Mouse (Mus musculus): ENCODE measurements around the gene Fbxo34. TPM values are rescaled to one million over a fixed set of nuclear protein-coding genes. Genes with fewer than 3 reads are reported as not detected.

Gene Fbxo34
- polyA plus RNA-seq, 1 experiment from 2014 or later: 22.0 TPM

- Histone ChIP-seq H3K4me3 (ENCODE audit: low read depth, low read length) (no peak overlapping the region), H3K9me3 (ENCODE audit: control insufficient read depth) (no peaks in the 10 kb centered on the region), H3K36me3 (ENCODE audit: control insufficient read depth, insufficient read depth) (peaks cover 14% of the 10 kb centered on the region; the same call in 1 of the 2 replicates), H3K4me2 (replicated peaks; ENCODE audit: low read depth) (no peak overlapping the region), H3K4me1 (replicated peaks; ENCODE audit: control insufficient read depth, insufficient read depth, low read length) (no peaks in the 10 kb centered on the region), H3K27ac (ENCODE audit: low read depth, low read length) (no peak overlapping the region), H3K9ac (ENCODE audit: low read depth, low read length) (no peak overlapping the region), H3K27me3 (replicated peaks; ENCODE audit: control insufficient read depth, insufficient read depth, low read length) (no peaks in the 10 kb centered on the region)
- no peak for TF ChIP-seq CTCF (IDR thresholded peaks at IDR 0.05; ENCODE audit: low read depth)
- ATAC-seq: no peak
- 80% methylated on average over 9 of the region's 9 CpGs for WGBS
Measured at GRCm38 (mm10) chr14:47419034-47419625, 31.1 kb upstream of the Fbxo34 start.

- Histone ChIP-seq H3K4me2 (replicated peaks; ENCODE audit: low read depth) (no peak overlapping the region), H3K4me3 (ENCODE audit: low read depth, low read length) (no peak overlapping the region), H3K9me3 (ENCODE audit: control insufficient read depth) (no peaks in the 10 kb centered on the region), H3K27ac (ENCODE audit: low read depth, low read length) (no peak overlapping the region), H3K4me1 (replicated peaks; ENCODE audit: control insufficient read depth, insufficient read depth, low read length) (no peaks in the 10 kb centered on the region), H3K36me3 (ENCODE audit: control insufficient read depth, insufficient read depth) (peaks cover 10% of the 10 kb centered on the region; the same call in 1 of the 2 replicates), H3K27me3 (replicated peaks; ENCODE audit: control insufficient read depth, insufficient read depth, low read length) (no peaks in the 10 kb centered on the region), H3K9ac (ENCODE audit: low read depth, low read length) (no peak overlapping the region)
- ATAC-seq: no peak
- 92% methylated on average over 24 of the region's 24 CpGs for WGBS
- 0 out of 2 replicates have a peak, but pooled peaks have one; percentile 7 for TF ChIP-seq CTCF (IDR thresholded peaks at IDR 0.05; ENCODE audit: low read depth)
Measured at GRCm38 (mm10) chr14:47419723-47420276, 30.4 kb upstream of the Fbxo34 start.

- Histone ChIP-seq H3K9me3 (ENCODE audit: control insufficient read depth) (no peaks in the 10 kb centered on the region), H3K4me3 (ENCODE audit: low read depth, low read length) (no peak overlapping the region), H3K4me1 (replicated peaks; ENCODE audit: control insufficient read depth, insufficient read depth, low read length) (no peaks in the 10 kb centered on the region), H3K4me2 (replicated peaks; ENCODE audit: low read depth) (no peak overlapping the region), H3K27me3 (replicated peaks; ENCODE audit: control insufficient read depth, insufficient read depth, low read length) (no peaks in the 10 kb centered on the region), H3K36me3 (ENCODE audit: control insufficient read depth, insufficient read depth) (no peaks in the 10 kb centered on the region), H3K27ac (ENCODE audit: low read depth, low read length) (no peak overlapping the region), H3K9ac (ENCODE audit: low read depth, low read length) (no peak overlapping the region)
- ATAC-seq: no peak
- no peak for TF ChIP-seq CTCF (IDR thresholded peaks at IDR 0.05; ENCODE audit: low read depth)
- WGBS: 32% methylated on average over 2 of the region's 2 CpGs
Measured at GRCm38 (mm10) chr14:47421606-47422005, 28.6 kb upstream of the Fbxo34 start.

- Histone ChIP-seq H3K4me3 (ENCODE audit: low read depth, low read length) (no peak overlapping the region), H3K4me2 (replicated peaks; ENCODE audit: low read depth) (no peak overlapping the region), H3K9ac (ENCODE audit: low read depth, low read length) (no peak overlapping the region), H3K27me3 (replicated peaks; ENCODE audit: control insufficient read depth, insufficient read depth, low read length) (no peaks in the 10 kb centered on the region), H3K36me3 (ENCODE audit: control insufficient read depth, insufficient read depth) (no peaks in the 10 kb centered on the region), H3K27ac (ENCODE audit: low read depth, low read length) (no peak overlapping the region), H3K9me3 (ENCODE audit: control insufficient read depth) (no peaks in the 10 kb centered on the region), H3K4me1 (replicated peaks; ENCODE audit: control insufficient read depth, insufficient read depth, low read length) (no peaks in the 10 kb centered on the region)
- TF ChIP-seq CTCF (IDR thresholded peaks at IDR 0.05; ENCODE audit: low read depth): no peak
- WGBS: 65% methylated on average over 4 of the region's 4 CpGs
- no peak for ATAC-seq
Measured at GRCm38 (mm10) chr14:47422466-47422865, 27.8 kb upstream of the Fbxo34 start.

GRCm38 (mm10) chr14:47432987-47433386 lies 17.2 kb upstream of the Fbxo34 start:
- Histone ChIP-seq H3K4me2 (replicated peaks; ENCODE audit: low read depth) (no peak overlapping the region), H3K27ac (ENCODE audit: low read depth, low read length) (no peak overlapping the region), H3K9ac (ENCODE audit: low read depth, low read length) (no peak overlapping the region), H3K36me3 (ENCODE audit: control insufficient read depth, insufficient read depth) (no peaks in the 10 kb centered on the region), H3K27me3 (replicated peaks; ENCODE audit: control insufficient read depth, insufficient read depth, low read length) (no peaks in the 10 kb centered on the region), H3K4me3 (ENCODE audit: low read depth, low read length) (no peak overlapping the region), H3K9me3 (ENCODE audit: control insufficient read depth) (no peaks in the 10 kb centered on the region), H3K4me1 (replicated peaks; ENCODE audit: control insufficient read depth, insufficient read depth, low read length) (no peaks in the 10 kb centered on the region)
- peak; percentile 53 for TF ChIP-seq CTCF (IDR thresholded peaks at IDR 0.05; ENCODE audit: low read depth)
- no peak for ATAC-seq

GRCm38 (mm10) chr14:47438947-47439346 lies 11.3 kb upstream of the Fbxo34 start:
- Histone ChIP-seq H3K27ac (ENCODE audit: low read depth, low read length) (no peak overlapping the region), H3K36me3 (ENCODE audit: control insufficient read depth, insufficient read depth) (no peaks in the 10 kb centered on the region), H3K9ac (ENCODE audit: low read depth, low read length) (no peak overlapping the region), H3K9me3 (ENCODE audit: control insufficient read depth) (no peaks in the 10 kb centered on the region), H3K4me2 (replicated peaks; ENCODE audit: low read depth) (no peak overlapping the region), H3K4me3 (ENCODE audit: low read depth, low read length) (no peak overlapping the region), H3K4me1 (replicated peaks; ENCODE audit: control insufficient read depth, insufficient read depth, low read length) (no peaks in the 10 kb centered on the region), H3K27me3 (replicated peaks; ENCODE audit: control insufficient read depth, insufficient read depth, low read length) (no peaks in the 10 kb centered on the region)
- 69% methylated on average over 3 of the region's 3 CpGs for WGBS
- no peak for TF ChIP-seq CTCF (IDR thresholded peaks at IDR 0.05; ENCODE audit: low read depth)
- no peak for ATAC-seq

Measured in intestine, postnatal 0 days (tissue).